Mouse (Mus musculus) skeletal muscle tissue, adult 2 months (tissue): Measurements from ENCODE around the gene Irx4.

Experiments
- DNase-seq: peaks from one replicate; pipeline ENCODE4 v3.0.0-alpha.2; 2012; ENCODE audit warnings: low read depth, low spot score

Gene Irx4

GRCm38 (mm10) chr13:73260354-73261035 is at the start of gene Irx4:
TSS of gene Irx4 (plus strand) at chr13:73260479.
- DNase-seq, result no peak

GRCm38 (mm10) chr13:73214301-73214700 is 46.0 kb upstream of the Irx4 start:
- no peak for DNase-seq

DNA sequence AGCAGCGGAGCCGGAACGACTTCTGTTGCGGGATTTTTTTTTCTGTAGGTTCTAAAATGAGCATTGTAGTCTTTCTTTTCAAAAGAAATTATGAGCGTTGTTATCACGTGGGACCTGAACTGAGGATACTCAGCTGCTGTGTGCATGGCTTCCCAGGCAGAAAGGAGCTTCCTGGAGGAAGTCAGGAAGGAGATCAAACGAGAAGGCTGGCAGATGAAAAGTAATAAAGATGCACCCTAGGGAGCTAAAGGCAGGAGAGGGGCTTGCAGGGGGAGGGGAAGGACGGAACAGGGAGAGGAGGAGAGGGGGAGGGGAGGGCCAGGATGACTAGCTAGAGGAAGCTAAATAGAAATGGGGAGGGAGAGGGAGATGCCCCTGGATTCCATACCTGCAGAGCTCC is 23.8 kb upstream of the Irx4 start:
- no peak for DNase-seq

DNA sequence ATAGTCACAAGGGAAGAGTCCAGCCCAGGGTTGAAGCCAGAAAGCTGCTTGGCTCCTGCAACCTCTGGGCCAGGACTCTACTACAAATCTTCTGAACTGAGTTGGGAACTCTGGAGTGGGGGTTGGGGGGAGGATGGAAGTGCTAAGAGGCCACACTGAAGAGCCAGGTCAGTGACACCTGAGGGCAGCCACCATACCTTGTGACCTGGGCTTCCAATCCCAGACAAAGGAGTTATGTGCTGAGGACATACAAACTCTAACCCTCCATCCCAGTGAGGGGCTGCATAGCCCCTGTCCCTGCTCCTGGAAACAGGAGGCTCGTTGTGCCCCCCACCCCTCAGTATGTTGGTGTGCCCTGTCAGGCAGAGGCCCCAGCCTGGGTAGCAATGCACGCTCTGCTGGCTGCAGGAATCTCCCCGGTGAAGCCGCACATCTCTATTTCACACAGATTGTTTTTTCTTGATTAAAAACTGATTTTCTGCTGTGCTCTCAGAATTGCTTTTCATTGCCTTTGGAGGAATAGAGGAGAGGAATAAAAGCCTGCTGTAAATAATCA is 21.0 kb upstream of the Irx4 start:
- no peak for DNase-seq

- DNase-seq, result no peak
Observed at GRCm38 (mm10) chr13:73242556-73242955, 17.7 kb upstream of the Irx4 start.

DNA sequence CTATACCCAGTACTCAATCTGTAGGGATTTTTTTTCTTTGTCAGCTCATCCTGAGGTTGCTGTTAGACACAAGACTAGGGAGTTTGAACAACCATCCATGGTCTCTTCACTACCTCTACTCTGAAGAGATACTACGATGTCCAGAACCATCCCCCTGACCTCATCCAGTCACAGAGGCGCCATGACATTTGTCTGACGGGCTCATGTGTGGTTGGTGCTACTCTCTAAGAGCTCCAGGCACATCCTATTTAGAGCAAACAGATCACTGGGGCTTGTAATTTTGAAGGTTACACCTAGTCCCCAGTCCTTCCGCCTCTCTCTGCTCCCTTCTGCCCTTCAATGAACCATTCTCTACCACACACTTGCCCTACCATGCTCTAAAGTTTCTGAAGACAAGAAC is 13.3 kb upstream of the Irx4 start:
- no peak for DNase-seq

- no peak for DNase-seq
Observed at GRCm38 (mm10) chr13:73251222-73251621, 9.1 kb upstream of the Irx4 start.

GRCm38 (mm10) chr13:73252022-73252421 is 8.3 kb upstream of the Irx4 start:
- no peak for DNase-seq

GRCm38 (mm10) chr13:73258415-73258814 is 1.9 kb upstream of the Irx4 start:
- DNase-seq, result no peak

DNA sequence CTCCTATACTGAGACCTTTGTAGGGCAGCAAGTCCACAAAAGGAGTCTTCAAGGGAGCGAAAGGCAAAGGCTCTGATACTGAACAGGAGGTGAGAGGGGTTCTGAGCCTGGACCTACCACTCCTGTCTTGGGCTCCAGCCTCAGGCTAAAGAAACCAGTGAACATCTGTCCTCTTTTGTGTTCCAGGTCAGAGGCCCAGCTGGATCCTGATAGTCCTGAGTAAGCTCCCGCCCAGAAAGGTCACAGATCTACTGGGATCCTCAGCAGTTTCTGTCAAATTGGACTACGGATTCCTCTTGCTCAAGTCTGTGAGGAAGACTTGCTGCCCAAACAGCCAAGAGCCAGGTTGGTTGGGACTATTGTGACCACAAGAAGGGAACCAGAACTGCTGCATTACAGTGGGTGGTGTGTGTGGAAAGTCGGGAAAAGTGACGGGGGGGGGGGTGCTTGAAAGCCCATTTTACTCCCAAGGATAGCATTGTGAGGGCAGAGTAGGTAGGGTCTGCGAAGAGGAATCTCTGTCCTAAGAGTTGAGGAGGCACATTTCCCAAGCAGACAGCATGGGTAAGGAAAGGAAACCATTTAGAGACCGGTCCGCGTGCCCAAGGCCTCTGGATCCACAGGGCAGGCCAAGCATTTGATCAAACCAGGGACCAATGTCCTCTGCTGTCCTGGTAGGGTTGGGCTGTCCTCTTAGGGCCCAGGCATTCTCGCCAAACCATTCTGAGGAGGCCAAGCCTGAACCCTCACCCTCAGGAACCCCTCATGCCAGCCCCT is 514 bp upstream of the Irx4 start:
- no peak for DNase-seq

DNA sequence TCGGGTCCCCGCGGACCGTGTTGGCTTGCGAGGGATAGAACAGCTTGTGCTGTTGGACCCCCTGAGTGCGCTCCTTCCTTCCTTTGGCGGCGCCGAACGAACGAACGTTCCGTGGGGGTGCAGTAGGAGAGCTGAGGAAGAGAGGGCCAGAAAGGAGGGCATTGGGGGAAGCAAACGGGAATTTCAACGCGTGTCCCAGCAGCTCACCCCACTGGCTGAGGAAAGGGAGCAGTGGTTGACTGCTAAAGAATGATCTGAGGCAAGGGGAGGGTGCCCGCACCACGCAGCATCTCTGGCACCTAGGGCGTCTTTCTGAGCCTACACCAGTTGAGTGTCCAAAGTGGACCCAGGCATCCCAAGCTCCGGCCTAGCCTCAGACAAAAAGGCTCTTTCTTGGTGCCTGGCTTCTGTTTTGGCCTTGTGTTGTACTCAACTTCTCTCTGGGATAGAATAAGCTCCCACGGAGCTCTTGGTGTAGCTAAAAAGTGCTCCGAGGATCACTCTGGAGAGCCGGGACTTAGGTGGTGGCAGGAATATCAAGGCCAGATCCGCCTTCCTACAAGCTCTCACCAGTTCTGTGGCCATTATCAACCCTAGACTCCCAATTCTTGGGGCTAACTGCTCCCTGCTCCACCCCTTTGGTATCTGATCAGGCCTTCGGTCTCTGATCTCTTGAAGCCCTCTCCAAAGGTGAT is 904 bp downstream of the Irx4 start:
- no peak for DNase-seq

DNA sequence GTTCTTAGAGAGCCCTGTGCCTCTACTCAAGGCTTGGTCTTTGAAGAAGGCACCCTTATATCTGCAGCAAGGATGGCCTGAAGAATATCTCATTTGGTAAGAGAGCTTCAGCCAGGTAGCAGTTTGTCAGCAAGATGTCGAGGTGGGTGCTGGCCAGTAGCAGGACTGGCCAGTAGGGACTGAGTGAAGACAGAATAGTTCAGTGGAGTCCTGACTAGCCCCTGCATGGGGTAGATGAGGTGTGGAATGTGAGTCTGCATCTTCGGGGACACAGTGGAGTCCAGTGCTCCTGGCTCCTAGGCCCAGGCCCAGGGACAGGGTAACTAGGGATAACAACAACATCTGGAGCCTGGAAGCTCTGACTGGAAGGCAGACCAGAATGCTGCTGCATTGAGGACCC is 1.6 kb downstream of the Irx4 start:
- DNase-seq, result no peak

- no peak for DNase-seq
Observed at GRCm38 (mm10) chr13:73262336-73263127, 2.3 kb downstream of the Irx4 start.

- DNase-seq, result no peak
Observed at GRCm38 (mm10) chr13:73263128-73263971, 3.1 kb downstream of the Irx4 start.

DNA sequence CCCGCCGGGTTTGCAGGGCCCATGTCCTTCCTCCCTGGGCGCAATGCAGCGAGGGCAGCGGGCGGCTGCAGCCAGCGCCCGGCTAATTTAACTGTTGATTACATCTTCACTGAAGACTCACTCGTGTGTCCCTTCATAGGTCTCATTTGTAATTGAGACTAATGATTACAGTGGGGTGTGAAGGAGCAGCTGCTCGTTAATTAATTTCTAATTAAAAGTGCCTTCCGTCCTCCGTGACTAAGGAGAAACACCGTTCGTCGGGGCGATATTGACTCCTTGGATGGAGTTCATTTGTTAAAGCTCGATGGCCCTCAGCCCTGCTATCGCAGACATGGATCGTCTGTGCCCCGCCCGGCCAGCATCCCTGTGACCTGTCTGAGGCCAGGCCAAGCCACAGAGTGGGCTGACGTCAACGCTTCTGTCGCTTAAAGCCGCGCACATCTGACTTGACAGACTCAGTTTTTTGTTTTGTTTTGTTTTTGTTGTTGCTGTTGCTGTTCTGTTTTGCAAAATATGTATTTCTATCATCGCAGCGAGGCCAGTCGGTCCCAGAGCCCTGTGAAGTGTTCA is 4.0 kb downstream of the Irx4 start:
- no peak for DNase-seq

- no peak for DNase-seq
Observed at GRCm38 (mm10) chr13:73264831-73265230, 4.6 kb downstream of the Irx4 start.

- no peak for DNase-seq
Observed at GRCm38 (mm10) chr13:73265442-73265841, 5.2 kb downstream of the Irx4 start.

GRCm38 (mm10) chr13:73267551-73267950 is 7.3 kb downstream of the Irx4 start:
- DNase-seq, result no peak

- no peak for DNase-seq
Observed at GRCm38 (mm10) chr13:73268702-73269101, 8.4 kb downstream of the Irx4 start.

- no peak for DNase-seq
Observed at GRCm38 (mm10) chr13:73269251-73269650, 9.0 kb downstream of the Irx4 start.
